Comparison of ENCODE assay signal across 18 mouse cellular contexts in the genomic region with DNA sequence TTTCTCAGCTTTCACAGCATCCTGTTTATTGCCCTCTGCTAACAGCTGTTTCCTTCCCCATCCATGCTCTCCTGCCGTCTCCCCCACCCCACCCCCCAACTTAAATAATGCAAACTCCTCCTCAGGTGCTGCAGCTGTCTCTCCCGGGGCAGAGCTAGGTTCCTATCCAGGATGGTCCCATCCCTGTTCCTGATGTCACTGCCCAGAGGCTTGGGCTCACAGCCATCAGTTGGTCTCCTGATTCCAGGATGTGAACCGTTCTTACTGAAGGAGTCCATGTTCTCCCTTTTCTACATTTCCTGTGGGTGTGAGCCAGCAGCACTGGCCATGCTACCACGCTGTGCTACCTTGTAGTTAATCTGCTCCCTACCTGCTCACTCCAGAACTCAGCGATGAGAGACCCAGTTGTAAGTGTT. TPM values are rescaled to one million over a fixed set of nuclear protein-coding genes. Genes with fewer than 3 reads are reported as not detected.
DNase-seq lines count a peak whose midpoint lies in the region; ATAC-seq and TF ChIP-seq lines count a peak whose summit lies in the region.
"Had no signal": no experiment of that assay in that cellular context is flagged by ENCODE, and none has a peak within 500 bp of the region (broad histone marks: within the 10 kb centered on the region; RNA-seq: fewer than 3 reads in every experiment).

No protein-coding gene starts in this region.

- 0 out of 2 replicates have a peak, but pooled peaks have one; percentile 18 for ATAC-seq in kidney, embryonic 15.5 days (replicated peaks; ENCODE audit: low FRiP score)
- ATAC-seq in limb, embryonic 14.5 days (ENCODE audit: low FRiP score, low read depth) = no peak
- ATAC-seq: inflammation-experienced regulatory T-cells, adult 6 months had no signal

- TF ChIP-seq CTCF in kidney, adult 2 months (conservative IDR thresholded peaks at IDR 0.05; ENCODE audit: insufficient read depth, insufficient read length, low read depth, low read length) = no peak

- H3K9ac ChIP-seq in kidney, embryonic 15.5 days = no peak overlapping the region
- H3K9ac ChIP-seq in limb, embryonic 14.5 days (ENCODE audit: low read depth, low read length, severe bottlenecking) = no peak overlapping the region

- H3K9me3 ChIP-seq in kidney, embryonic 15.5 days (replicated peaks) = no peaks in the 10 kb centered on the region
- H3K9me3 ChIP-seq in limb, embryonic 14.5 days (ENCODE audit: control insufficient read depth, low read length) = no peaks in the 10 kb centered on the region
- H3K9me3 ChIP-seq: embryonic facial prominence, embryonic 10.5 days had no signal

- no peak overlapping the region for H3K4me3 ChIP-seq in kidney, adult 2 months (ENCODE audit: insufficient read depth, low read depth, low read length)
- H3K4me3 ChIP-seq in kidney, embryonic 15.5 days (replicated peaks) = no peak overlapping the region
- no peak overlapping the region for H3K4me3 ChIP-seq in limb, embryonic 14.5 days (replicated peaks; ENCODE audit: low read length)
- H3K4me3 ChIP-seq: embryonic facial prominence, embryonic 10.5 days had no signal

- no peak for TF ChIP-seq POLR2A in kidney, adult 2 months (IDR thresholded peaks at IDR 0.05; ENCODE audit: low read depth, low read length)
- TF ChIP-seq POLR2A in limb, embryonic 14.5 days (IDR thresholded peaks at IDR 0.05; ENCODE audit: borderline replicate concordance, extremely low read depth, insufficient read depth, insufficient read length) = no peak

- no peaks in the 10 kb centered on the region for H3K36me3 ChIP-seq in kidney, adult 2 months (ENCODE audit: control insufficient read depth, insufficient read depth, low read length)
- no peaks in the 10 kb centered on the region for H3K36me3 ChIP-seq in kidney, embryonic 15.5 days
- H3K36me3 ChIP-seq in limb, embryonic 14.5 days (ENCODE audit: control insufficient read depth, insufficient read depth, low read length) = no peaks in the 10 kb centered on the region

- H3K4me1 ChIP-seq in kidney, adult 2 months (ENCODE audit: control insufficient read depth, insufficient read depth, low read length) = peaks cover 25% of the 10 kb centered on the region
- H3K4me1 ChIP-seq in kidney, embryonic 15.5 days = peaks cover 25% of the 10 kb centered on the region
- no peaks in the 10 kb centered on the region for H3K4me1 ChIP-seq in limb, embryonic 14.5 days (ENCODE audit: control insufficient read depth, insufficient read depth, low read length)
- H3K4me1 ChIP-seq: embryonic facial prominence, embryonic 10.5 days had no signal

- peak; percentile 21 for DNase-seq in adrenal gland, postnatal 14 days
- no peak for DNase-seq in adrenal gland, adult 8-10 months
- peak; percentile 47 for DNase-seq in kidney, adult 2 months
- no peak for DNase-seq in kidney, adult 9 months
- DNase-seq in limb, embryonic 14.5 days (ENCODE audit: low spot score) = no peak
- no peak for DNase-seq in testis, postnatal 14 days (ENCODE audit: low spot score)
- DNase-seq in thymus, postnatal 14 days = no peak
- DNase-seq: adrenal gland, postnatal 36 days; cerebellum, postnatal 14 days; lung, postnatal 10 days had no signal

- H3K27ac ChIP-seq in kidney, adult 2 months (ENCODE audit: insufficient read depth, low read depth, low read length) = peak overlapping the region; percentile 52
- peak overlapping the region; percentile 49 for H3K27ac ChIP-seq in kidney, embryonic 15.5 days
- H3K27ac ChIP-seq in limb, embryonic 14.5 days (replicated peaks; ENCODE audit: low read depth, low read length) = peak overlapping the region; percentile 52; the same call in 1 of the 2 replicates
- H3K27ac ChIP-seq: embryonic facial prominence, embryonic 10.5 days had no signal

- no peaks in the 10 kb centered on the region for H3K27me3 ChIP-seq in kidney, adult 2 months (replicated peaks; ENCODE audit: control insufficient read depth, insufficient read depth, low read length)
- no peaks in the 10 kb centered on the region for H3K27me3 ChIP-seq in kidney, embryonic 15.5 days
- H3K27me3 ChIP-seq in limb, embryonic 14.5 days (ENCODE audit: control insufficient read depth, insufficient read depth, low read length) = no peaks in the 10 kb centered on the region
- H3K27me3 ChIP-seq: CH12.LX had no signal

- 27% methylated on average over 5 of the region's 5 CpGs for WGBS in kidney, adult 2 months
- 21% methylated on average over 5 of the region's 5 CpGs for WGBS in kidney, embryonic 15.5 days
- 13% methylated on average over 5 of the region's 5 CpGs for WGBS in limb, embryonic 14.5 days

- no peak overlapping the region for H3K4me2 ChIP-seq in kidney, embryonic 15.5 days
- H3K4me2 ChIP-seq in limb, embryonic 14.5 days (replicated peaks; ENCODE audit: low read depth, low read length, severe bottlenecking) = no peak overlapping the region

RNA-seq across cellular contexts. Expression of gene Shld2, which starts 7.0 kb away (rescaled TPM):
- 12.2 and 13.0 TPM in 2 replicates for total RNA-seq in adrenal gland, postnatal 14 days (2021)
- 10 to 100 TPM; 11.3 to 13.5 (median 12.6) TPM for total RNA-seq in adrenal gland, adult 8-10 months (2022)
- polyA plus RNA-seq in kidney, adult 2 months (2012; rRNA removed) = 3.6 TPM in 2 replicates
- 10.5 and 11.0 TPM in 2 replicates for polyA plus RNA-seq in kidney, embryonic 15.5 days (2015; fragmentation: Nextera tagmentation; extraction: Ambion mirVana)
- 5.1 and 6.7 TPM in 2 replicates for polyA plus RNA-seq in limb, embryonic 14.5 days (2012; rRNA removed)
- 11.2 and 11.7 TPM in 2 replicates for polyA plus RNA-seq in limb, embryonic 14.5 days (2014; fragmentation: Nextera tagmentation; extraction: Ambion mirVana)

RNA-seq across cellular contexts. Expression of gene Glud1, which starts 7.3 kb away (rescaled TPM):
- 217 and 322 TPM in 2 replicates for total RNA-seq in adrenal gland, postnatal 14 days (2021)
- 100 to 1,000 TPM; 213 to 238 (median 225) TPM for total RNA-seq in adrenal gland, adult 8-10 months (2022)
- polyA plus RNA-seq in kidney, adult 2 months (2012; rRNA removed) = 236 and 242 TPM in 2 replicates
- 102 and 105 TPM in 2 replicates for polyA plus RNA-seq in kidney, embryonic 15.5 days (2015; fragmentation: Nextera tagmentation; extraction: Ambion mirVana)
- polyA plus RNA-seq in limb, embryonic 14.5 days (2012; rRNA removed) = 67.1 and 67.3 TPM in 2 replicates
- 81.2 and 93.9 TPM in 2 replicates for polyA plus RNA-seq in limb, embryonic 14.5 days (2014; fragmentation: Nextera tagmentation; extraction: Ambion mirVana)

RNA-seq across cellular contexts. Expression of gene Fam25c, which starts 52.0 kb away (rescaled TPM):
- 4.0 TPM in 1 of 2 replicates, not detected in the other for total RNA-seq in adrenal gland, postnatal 14 days (2021)
- not detected for total RNA-seq in adrenal gland, adult 8-10 months (2022)
- polyA plus RNA-seq in kidney, adult 2 months (2012; rRNA removed) = 16.3 and 28.4 TPM in 2 replicates
- 1.1 TPM in 1 of 2 replicates, not detected in the other for polyA plus RNA-seq in kidney, embryonic 15.5 days (2015; fragmentation: Nextera tagmentation; extraction: Ambion mirVana)
- 7.1 and 23.5 TPM in 2 replicates for polyA plus RNA-seq in limb, embryonic 14.5 days (2012; rRNA removed)
- polyA plus RNA-seq in limb, embryonic 14.5 days (2014; fragmentation: Nextera tagmentation; extraction: Ambion mirVana) = 30.0 and 45.6 TPM in 2 replicates
- total RNA-seq: adrenal gland, postnatal 36 days; CH12.LX; hematopoietic stem cell, adult 5-6 weeks; layer of hippocampus, postnatal 25 days had no signal
- polyA plus RNA-seq: embryonic facial prominence, embryonic 10.5 days; gonadal fat pad, adult 2 months; inflammation-experienced regulatory T-cells, adult 6 months; limb, embryonic 11.5 days had no signal

Comparison
In these comparisons a context has a peak if more than half of its experiments do, and no peak if none do; other contexts are left out.
1. DNase-seq: peak in adrenal gland, postnatal 14 days (single experiment) and kidney, adult 2 months (single experiment); none in adrenal gland, adult 8-10 months (single experiment), kidney, adult 9 months (single experiment), limb, embryonic 14.5 days (single experiment), testis, postnatal 14 days (single experiment) and thymus, postnatal 14 days (single experiment).
2. Peak in every context shown above with its lines, with median percentiles within 50 percentile points of each other: H3K27ac ChIP-seq.